Mouse (Mus musculus): ENCODE measurements around the gene Erc1. TPM values are rescaled to one million over a fixed set of nuclear protein-coding genes. Genes with fewer than 3 reads are reported as not detected.

Erc1 gene
- polyA plus RNA-seq, 1 experiment from 2014 or later: 44.9 TPM

- H3K9ac ChIP-seq: no peak overlapping the region
- WGBS: 81% methylated on average over 2 of the region's 2 CpGs
- no peaks in the 10 kb centered on the region for H3K4me1 ChIP-seq (replicated peaks)
- H3K9me3 ChIP-seq: no peaks in the 10 kb centered on the region
- no peak for ATAC-seq (ENCODE audit: low FRiP score)
- no peak overlapping the region for H3K27ac ChIP-seq
- no peak overlapping the region for H3K4me2 ChIP-seq
- no peak overlapping the region for H3K4me3 ChIP-seq
- peaks cover 3% of the 10 kb centered on the region; the same call in 1 of the 2 replicates for H3K36me3 ChIP-seq
- no peaks in the 10 kb centered on the region for H3K27me3 ChIP-seq
Measured at GRCm38 (mm10) chr6:119635629-119636028, 212.3 kb downstream of the Erc1 start.

- no peak overlapping the region for H3K4me2 ChIP-seq
- no peak overlapping the region for H3K9ac ChIP-seq
- no peaks in the 10 kb centered on the region for H3K9me3 ChIP-seq
- H3K4me1 ChIP-seq (replicated peaks): no peaks in the 10 kb centered on the region
- no peak for ATAC-seq (ENCODE audit: low FRiP score)
- H3K27ac ChIP-seq: no peak overlapping the region
- H3K4me3 ChIP-seq: no peak overlapping the region
- peaks cover 20% of the 10 kb centered on the region for H3K36me3 ChIP-seq
- 81% methylated on average over 3 of the region's 3 CpGs for WGBS
- no peaks in the 10 kb centered on the region for H3K27me3 ChIP-seq
Measured at GRCm38 (mm10) chr6:119630622-119631021, 217.3 kb downstream of the Erc1 start.

- ATAC-seq (ENCODE audit: low FRiP score): no peak
- 82% methylated on average over 2 of the region's 2 CpGs for WGBS
- H3K4me3 ChIP-seq: no peak overlapping the region
- H3K4me1 ChIP-seq (replicated peaks): no peaks in the 10 kb centered on the region
- H3K36me3 ChIP-seq: no peaks in the 10 kb centered on the region
- no peaks in the 10 kb centered on the region for H3K9me3 ChIP-seq
- H3K27ac ChIP-seq: no peak overlapping the region
- no peak overlapping the region for H3K4me2 ChIP-seq
- H3K27me3 ChIP-seq: no peaks in the 10 kb centered on the region
- H3K9ac ChIP-seq: no peak overlapping the region
Measured at GRCm38 (mm10) chr6:119601379-119601778, 246.6 kb downstream of the Erc1 start.

GRCm38 (mm10) chr6:119595440-119595839 lies 252.5 kb downstream of the Erc1 start:
- Histone ChIP-seq H3K9me3 (no peaks in the 10 kb centered on the region), H3K4me2 (no peak overlapping the region), H3K4me3 (no peak overlapping the region), H3K27me3 (no peaks in the 10 kb centered on the region), H3K27ac (no peak overlapping the region), H3K36me3 (peaks cover 11% of the 10 kb centered on the region), H3K9ac (no peak overlapping the region), H3K4me1 (replicated peaks) (no peaks in the 10 kb centered on the region)
- 97% methylated on average over 4 of the region's 4 CpGs for WGBS
- ATAC-seq (ENCODE audit: low FRiP score): no peak

- ATAC-seq (ENCODE audit: low FRiP score): no peak
- peaks cover 7% of the 10 kb centered on the region for H3K4me1 ChIP-seq (replicated peaks)
Measured at GRCm38 (mm10) chr6:119590872-119591271, 257.1 kb downstream of the Erc1 start.

GRCm38 (mm10) chr6:119587897-119588296 lies 260.1 kb downstream of the Erc1 start:
- Histone ChIP-seq H3K27ac (no peak overlapping the region), H3K4me3 (no peak overlapping the region), H3K36me3 (peaks cover 6% of the 10 kb centered on the region; the same call in 1 of the 2 replicates), H3K9ac (no peak overlapping the region), H3K9me3 (no peaks in the 10 kb centered on the region), H3K4me1 (replicated peaks) (peaks cover 11% of the 10 kb centered on the region), H3K4me2 (no peak overlapping the region), H3K27me3 (no peaks in the 10 kb centered on the region)
- 86% methylated on average over 2 of the region's 2 CpGs for WGBS
- ATAC-seq (ENCODE audit: low FRiP score): no peak

More at GRCm38 (mm10) chr6:119590872-119591271, 257.1 kb downstream of the Erc1 start:
- Histone ChIP-seq H3K9ac (no peak overlapping the region), H3K4me3 (no peak overlapping the region), H3K4me2 (no peak overlapping the region), H3K27me3 (no peaks in the 10 kb centered on the region), H3K36me3 (peaks cover 14% of the 10 kb centered on the region), H3K27ac (no peak overlapping the region), H3K9me3 (no peaks in the 10 kb centered on the region)
- WGBS: 51% methylated on average over 2 of the region's 2 CpGs

- no peaks in the 10 kb centered on the region for H3K27me3 ChIP-seq
- ATAC-seq (ENCODE audit: low FRiP score): no peak
- H3K4me2 ChIP-seq: no peak overlapping the region
- no peak overlapping the region for H3K9ac ChIP-seq
- peaks cover 11% of the 10 kb centered on the region for H3K4me1 ChIP-seq (replicated peaks)
- H3K9me3 ChIP-seq: no peaks in the 10 kb centered on the region
- peaks cover 3% of the 10 kb centered on the region; the same call in 1 of the 2 replicates for H3K36me3 ChIP-seq
- no peak overlapping the region for H3K27ac ChIP-seq
- H3K4me3 ChIP-seq: no peak overlapping the region
Measured at GRCm38 (mm10) chr6:119587454-119587853, 260.5 kb downstream of the Erc1 start.

GRCm38 (mm10) chr6:119585652-119586375 lies 262.2 kb downstream of the Erc1 start:
- Histone ChIP-seq H3K36me3 (peaks cover 3% of the 10 kb centered on the region; the same call in 1 of the 2 replicates), H3K4me2 (no peak overlapping the region), H3K9ac (no peak overlapping the region), H3K4me1 (replicated peaks) (peaks cover 11% of the 10 kb centered on the region), H3K27me3 (no peaks in the 10 kb centered on the region), H3K27ac (no peak overlapping the region), H3K9me3 (no peaks in the 10 kb centered on the region), H3K4me3 (no peak overlapping the region)
- WGBS: 54% methylated on average over 5 of the region's 5 CpGs
- ATAC-seq (ENCODE audit: low FRiP score): peak; percentile 39; the same call in 1 of the 2 replicates

GRCm38 (mm10) chr6:119584061-119584460 lies 263.9 kb downstream of the Erc1 start:
- Histone ChIP-seq H3K27me3 (no peaks in the 10 kb centered on the region), H3K4me2 (no peak overlapping the region), H3K36me3 (0 out of 2 replicates have a peak, but pooled peaks cover 3% of the 10 kb centered on the region), H3K27ac (no peak overlapping the region), H3K4me3 (no peak overlapping the region), H3K9me3 (no peaks in the 10 kb centered on the region), H3K4me1 (replicated peaks) (peaks cover 11% of the 10 kb centered on the region), H3K9ac (no peak overlapping the region)
- no peak for ATAC-seq (ENCODE audit: low FRiP score)
- WGBS: 63% methylated on average over 1 of the region's 1 CpGs

- 94% methylated on average over 5 of the region's 5 CpGs for WGBS
- no peak overlapping the region for H3K4me3 ChIP-seq
- no peak overlapping the region for H3K9ac ChIP-seq
- no peak overlapping the region for H3K27ac ChIP-seq
- ATAC-seq (ENCODE audit: low FRiP score): no peak
- peaks cover 11% of the 10 kb centered on the region for H3K4me1 ChIP-seq (replicated peaks)
- no peaks in the 10 kb centered on the region for H3K9me3 ChIP-seq
- H3K36me3 ChIP-seq: no peaks in the 10 kb centered on the region
- H3K4me2 ChIP-seq: no peak overlapping the region
- no peaks in the 10 kb centered on the region for H3K27me3 ChIP-seq
Measured at GRCm38 (mm10) chr6:119583165-119583564, 264.8 kb downstream of the Erc1 start.

GRCm38 (mm10) chr6:119576706-119577105 lies 271.3 kb downstream of the Erc1 start:
- H3K4me1 ChIP-seq (replicated peaks): no peaks in the 10 kb centered on the region
- peaks cover 42% of the 10 kb centered on the region for H3K36me3 ChIP-seq
- no peak overlapping the region for H3K4me2 ChIP-seq
- no peaks in the 10 kb centered on the region for H3K27me3 ChIP-seq
- H3K9me3 ChIP-seq: no peaks in the 10 kb centered on the region
- 95% methylated on average over 4 of the region's 4 CpGs for WGBS
- H3K4me3 ChIP-seq: no peak overlapping the region
- no peak for ATAC-seq (ENCODE audit: low FRiP score)
- no peak overlapping the region for H3K9ac ChIP-seq
- H3K27ac ChIP-seq: no peak overlapping the region

- H3K4me1 ChIP-seq (replicated peaks): no peaks in the 10 kb centered on the region
- no peaks in the 10 kb centered on the region for H3K27me3 ChIP-seq
- no peak overlapping the region for H3K27ac ChIP-seq
- no peak overlapping the region for H3K4me2 ChIP-seq
- peaks cover 54% of the 10 kb centered on the region for H3K36me3 ChIP-seq
- no peak overlapping the region for H3K9ac ChIP-seq
- no peaks in the 10 kb centered on the region for H3K9me3 ChIP-seq
- H3K4me3 ChIP-seq: no peak overlapping the region
- 97% methylated on average over 12 of the region's 12 CpGs for WGBS
- no peak for ATAC-seq (ENCODE audit: low FRiP score)
Measured at GRCm38 (mm10) chr6:119575331-119575730, 272.6 kb downstream of the Erc1 start.

- peaks cover 63% of the 10 kb centered on the region for H3K36me3 ChIP-seq
- WGBS: 81% methylated on average over 7 of the region's 7 CpGs
Measured at GRCm38 (mm10) chr6:119572296-119572695, 275.7 kb downstream of the Erc1 start.

More at GRCm38 (mm10) chr6:119572296-119572695, 275.7 kb downstream of the Erc1 start:
- no peak overlapping the region for H3K4me3 ChIP-seq
- H3K4me1 ChIP-seq (replicated peaks): no peaks in the 10 kb centered on the region
- H3K9ac ChIP-seq: no peak overlapping the region
- no peaks in the 10 kb centered on the region for H3K27me3 ChIP-seq
- no peak for ATAC-seq (ENCODE audit: low FRiP score)
- H3K27ac ChIP-seq: no peak overlapping the region
- no peak overlapping the region for H3K4me2 ChIP-seq
- no peaks in the 10 kb centered on the region for H3K9me3 ChIP-seq
